Mouse (Mus musculus) liver, adult 2 months (tissue): ENCODE data around the gene Bcl2l12.

Experiments used
- CTCF ChIP-seq: fragments of 200-500 bp; IDR thresholded peaks from 2 replicates; pipeline ENCODE4 v1.5.1; 2011; ENCODE audit warnings: low read depth, low read length, control low read depth
- POLR2A ChIP-seq: fragments of 200-500 bp; IDR thresholded peaks from 2 replicates; pipeline ENCODE4 v1.6.1; 2011; ENCODE audit warnings: low read length, control low read depth; ENCODE audit not compliant: insufficient read depth; ENCODE audit errors: extremely low read depth

- TF ChIP-seq POLR2A (peak; percentile 54; the same call in 1 of the 2 replicates), CTCF (no peak)
Measured at GRCm38 (mm10) chr7:44952611-44953306, 45.8 kb downstream of the Bcl2l12 start.
